Mouse (Mus musculus) hindbrain, embryonic 16.5 days (tissue): ENCODE measurements around the gene Tcf23. TPM values are rescaled to one million over a fixed set of nuclear protein-coding genes. Genes with fewer than 3 reads are reported as not detected.

Experiments
- ATAC-seq: fragments of 200-750 bp; cut with Nextera tagmentation; 2 replicates; pipeline ENCODE4 v1.8.0; 2017; ENCODE audit warnings: moderate TSS enrichment, moderate library complexity
- H3K27ac ChIP-seq: fragments of 300-500 bp; sonication (generic); 2 replicates; pipeline ENCODE4 v1.5.1; 2014; ENCODE audit warnings: low read depth, mild to moderate bottlenecking, control low read depth, low read length, moderate library complexity
- H3K27me3 ChIP-seq: fragments of 300-500 bp; sonication (generic); replicated peaks from 2 replicates; pipeline ENCODE4 v1.6.1; 2014; ENCODE audit warnings: low read length; ENCODE audit not compliant: control insufficient read depth, insufficient read depth
- H3K36me3 ChIP-seq: fragments of 300-500 bp; sonication (generic); 2 replicates; pipeline ENCODE4 v1.6.1; 2014; ENCODE audit warnings: mild to moderate bottlenecking, low read length, moderate library complexity, mixed read lengths; ENCODE audit not compliant: control insufficient read depth, insufficient read depth
- H3K4me1 ChIP-seq: fragments of 300-500 bp; sonication (generic); 2 replicates; pipeline ENCODE4 v1.6.1; 2014; ENCODE audit warnings: low read depth, low read length; ENCODE audit not compliant: control insufficient read depth, insufficient read depth
- H3K4me2 ChIP-seq: fragments of 300-500 bp; sonication (generic); 2 replicates; pipeline ENCODE4 v1.6.1; 2014; ENCODE audit warnings: mild to moderate bottlenecking, low read length, control low read depth, moderate library complexity
- H3K4me3 ChIP-seq: fragments of 300-500 bp; sonication (generic); 2 replicates; pipeline ENCODE4 v1.5.1; 2014; ENCODE audit warnings: mild to moderate bottlenecking, low read length, control low read depth, moderate library complexity
- H3K9ac ChIP-seq: fragments of 300-500 bp; sonication (generic); 2 replicates; pipeline ENCODE4 v1.6.1; 2014; ENCODE audit warnings: low read depth, mild to moderate bottlenecking, control low read depth, low read length, moderate library complexity
- H3K9me3 ChIP-seq: fragments of 300-500 bp; sonication (generic); 2 replicates; pipeline ENCODE4 v1.6.1; 2014; ENCODE audit warnings: mild to moderate bottlenecking, low read length, moderate library complexity; ENCODE audit not compliant: control insufficient read depth
- WGBS: fragments of 180-500 bp; shearing (Covaris S2); extraction: QIAGEN DNeasy Blood & Tissue Kit; methylation state at CpG from one replicate; pipeline ENCODE4 v1.1.7; 2014; 5-methylcytosine and 5-hydroxymethylcytosine counted together
- polyA plus RNA-seq: library from polyadenylated mRNA; unstranded; fragments of >200 nt; fragmentation: Nextera tagmentation; extraction: Ambion mirVana; gene quantifications from 2 replicates; pipeline ENCODE4 v1.2.1, GENCODE M21; 2015

Tcf23 gene
- polyA plus RNA-seq, 1 experiment from 2014 or later = not detected

DNA sequence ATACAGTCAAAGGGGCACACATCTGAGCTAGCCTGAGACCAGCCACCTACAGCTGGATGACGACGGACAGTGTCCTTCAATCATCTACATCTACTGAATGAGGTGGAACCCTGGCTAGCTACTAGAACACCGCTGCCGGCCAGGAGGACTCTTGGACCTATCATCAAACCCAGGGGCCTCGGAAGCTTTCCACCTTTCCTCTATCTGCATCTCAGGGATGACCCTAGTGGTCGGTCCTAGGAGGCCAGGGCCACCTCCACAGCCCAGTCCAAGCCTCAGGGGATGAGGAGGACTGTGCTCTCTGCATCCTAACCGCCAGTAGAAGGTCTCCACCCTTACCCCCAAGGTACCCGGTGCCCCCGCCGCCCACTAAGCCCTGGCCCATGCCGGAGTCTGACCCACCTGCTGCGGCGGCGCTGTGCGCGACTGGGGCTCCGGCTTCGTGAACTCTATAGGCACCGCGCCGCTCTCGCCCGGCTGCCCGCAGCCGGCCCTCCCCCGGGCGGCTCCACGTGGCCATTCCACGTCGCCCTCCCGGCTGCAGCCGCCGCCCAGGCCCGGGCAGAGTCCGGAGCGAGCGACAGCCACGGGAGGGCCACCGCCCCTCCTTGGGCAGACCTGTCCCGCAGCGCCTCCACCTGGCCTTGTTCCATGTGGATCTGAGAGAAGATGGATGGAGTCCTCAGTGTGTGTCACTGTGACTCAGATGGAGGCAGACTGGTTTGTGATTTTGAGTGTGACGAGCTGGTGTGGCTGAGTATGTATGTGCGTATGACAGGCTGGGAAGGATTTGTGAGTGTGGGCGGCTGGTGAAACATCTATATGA, 23.3 kb upstream of the Tcf23 start, which contains the start of gene Cgref1:
Gene Cgref1, minus strand, starts transcription at position 636 of the 826 bp plus-strand sequence.
- H3K27me3 ChIP-seq = no peaks in the 10 kb centered on the region
- peak within 1 kb of the TSS; percentile 67 for H3K4me3 ChIP-seq
- peak within 1 kb of the TSS; percentile 89 for H3K9ac ChIP-seq
- H3K4me2 ChIP-seq = peak within 1 kb of the TSS; percentile 93
- H3K9me3 ChIP-seq = no peaks in the 10 kb centered on the region
- no peaks in the 10 kb centered on the region for H3K36me3 ChIP-seq
- 5% methylated on average over 32 of the region's 44 CpGs for WGBS
- peaks cover 7% of the 10 kb centered on the region for H3K4me1 ChIP-seq
- peak within 1 kb of the TSS; percentile 64 for H3K27ac ChIP-seq
- peak; percentile 79 for ATAC-seq

DNA sequence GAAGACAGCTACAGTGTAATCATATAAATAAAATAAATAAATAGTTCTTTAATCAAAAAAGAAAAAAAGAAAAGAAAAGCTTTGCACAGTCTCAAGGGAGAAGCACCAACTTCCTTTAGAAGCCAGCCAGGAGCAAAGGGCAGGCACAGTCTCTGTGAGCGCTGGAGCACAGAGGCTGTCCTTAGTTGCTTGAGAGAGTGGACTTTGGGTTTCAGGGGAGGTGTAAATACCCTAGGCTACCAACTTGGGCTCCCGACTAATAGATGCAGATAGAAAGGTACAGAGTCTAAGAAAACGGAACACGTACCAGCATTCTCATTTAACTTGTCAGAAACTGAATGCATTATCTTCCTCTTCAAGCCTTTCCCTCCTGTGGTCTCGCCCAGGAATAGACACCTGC, 19.8 kb upstream of the Tcf23 start:
- 82% methylated on average over 5 of the region's 5 CpGs for WGBS
- Histone ChIP-seq H3K4me2 (no peak overlapping the region), H3K4me3 (no peak overlapping the region), H3K27me3 (no peaks in the 10 kb centered on the region), H3K9ac (no peak overlapping the region), H3K9me3 (no peaks in the 10 kb centered on the region), H3K4me1 (peaks cover 14% of the 10 kb centered on the region), H3K36me3 (peaks cover 3% of the 10 kb centered on the region; the same call in 1 of the 2 replicates), H3K27ac (no peak overlapping the region)
- ATAC-seq = no peak

DNA sequence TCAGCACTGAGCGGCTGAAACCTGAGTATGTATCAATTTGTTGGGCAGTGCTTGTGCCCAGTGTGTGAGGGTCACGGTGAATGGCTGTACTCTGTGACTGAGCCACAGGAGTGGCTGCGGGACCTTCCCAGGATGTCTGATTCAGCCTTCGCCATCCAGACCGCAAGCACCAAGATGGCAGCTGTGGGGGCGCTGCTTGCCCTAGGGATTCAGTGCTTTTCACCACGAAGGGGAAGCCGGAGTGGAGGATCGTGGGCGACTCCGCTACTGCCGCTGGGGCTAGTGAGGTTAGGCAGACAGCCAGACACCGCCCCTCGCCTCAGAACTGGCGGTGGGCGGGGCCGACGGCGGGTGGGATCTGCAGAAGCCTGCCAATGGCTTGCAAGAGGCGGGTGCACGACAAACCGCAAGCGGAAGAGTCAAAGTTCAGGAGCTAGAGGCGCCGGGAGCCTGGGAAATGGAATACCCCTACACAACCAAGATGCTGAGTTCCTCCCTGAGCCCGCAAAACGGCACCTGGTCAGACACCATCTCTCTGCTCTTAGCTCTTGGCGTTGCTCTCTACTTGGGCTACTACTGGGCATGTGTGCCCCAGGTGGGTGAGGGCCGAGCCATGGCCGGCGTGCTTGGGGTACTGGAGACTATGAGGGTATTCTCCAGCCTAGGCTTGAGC, 18.7 kb upstream of the Tcf23 start:
- WGBS = under 1% methylated on average over 30 of the region's 31 CpGs
- H3K9ac ChIP-seq = peak overlapping the region; percentile 71

DNA sequence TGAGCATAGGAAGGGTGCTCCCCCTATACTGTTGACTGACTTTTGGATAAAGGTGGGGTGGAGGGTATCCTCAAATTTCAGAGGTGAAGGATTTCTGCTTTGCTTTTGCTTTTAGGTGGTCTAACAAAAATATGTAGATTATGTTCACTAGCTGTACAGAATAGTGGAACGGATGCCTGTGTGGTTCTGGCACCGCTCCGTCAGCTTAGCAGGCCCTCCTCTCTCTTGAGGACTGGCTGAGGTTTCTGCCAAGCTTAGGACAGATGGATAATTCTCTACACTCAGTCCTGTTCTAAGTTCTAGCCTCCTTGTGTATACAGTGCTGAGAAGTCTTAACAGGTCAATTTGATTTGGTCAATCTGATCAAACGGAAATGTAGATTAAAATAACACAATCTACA, 18.0 kb upstream of the Tcf23 start:
- Histone ChIP-seq H3K9ac (peak overlapping the region; percentile 71), H3K4me3 (peak overlapping the region; percentile 52), H3K9me3 (no peaks in the 10 kb centered on the region), H3K27ac (peak overlapping the region; percentile 78), H3K27me3 (no peaks in the 10 kb centered on the region), H3K36me3 (peaks cover 18% of the 10 kb centered on the region), H3K4me1 (peaks cover 12% of the 10 kb centered on the region), H3K4me2 (peak overlapping the region; percentile 93)
- WGBS = 54% methylated on average over 4 of the region's 4 CpGs
- ATAC-seq = no peak

More for the DNA sequence above, 18.7 kb upstream of the Tcf23 start:
- H3K4me3 ChIP-seq = peak overlapping the region; percentile 52
- peaks cover 12% of the 10 kb centered on the region for H3K36me3 ChIP-seq
- H3K4me2 ChIP-seq = peak overlapping the region; percentile 93
- ATAC-seq = peak; percentile 85
- no peaks in the 10 kb centered on the region for H3K27me3 ChIP-seq
- peak overlapping the region; percentile 78 for H3K27ac ChIP-seq
- no peaks in the 10 kb centered on the region for H3K9me3 ChIP-seq
- peaks cover 12% of the 10 kb centered on the region for H3K4me1 ChIP-seq

DNA sequence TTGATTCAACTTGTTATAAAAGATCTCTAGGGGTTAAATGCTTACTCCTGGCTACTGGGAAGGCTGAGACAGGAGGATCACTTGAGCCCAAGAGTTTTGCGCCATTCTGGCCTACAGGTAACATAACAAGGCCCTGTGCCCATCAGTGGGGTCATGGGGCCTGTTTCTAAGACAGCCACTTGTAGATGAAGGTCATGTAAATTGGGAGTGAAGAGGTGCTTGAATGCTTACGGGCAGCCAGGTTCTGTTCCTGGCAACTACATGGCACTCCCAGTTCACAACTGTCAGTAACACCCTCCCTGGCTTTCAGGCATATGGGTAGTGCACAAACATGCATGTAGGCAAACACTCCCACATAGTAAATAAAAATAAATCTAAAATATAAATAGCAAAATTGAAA, 17.5 kb upstream of the Tcf23 start:
- Histone ChIP-seq H3K9me3 (no peaks in the 10 kb centered on the region), H3K27ac (no peak overlapping the region), H3K27me3 (no peaks in the 10 kb centered on the region), H3K4me2 (no peak overlapping the region; the same call in 1 of the 2 replicates), H3K4me1 (peaks cover 10% of the 10 kb centered on the region), H3K4me3 (no peak overlapping the region), H3K9ac (no peak overlapping the region), H3K36me3 (peaks cover 23% of the 10 kb centered on the region)
- ATAC-seq = no peak
- 87% methylated on average over 2 of the region's 2 CpGs for WGBS

DNA sequence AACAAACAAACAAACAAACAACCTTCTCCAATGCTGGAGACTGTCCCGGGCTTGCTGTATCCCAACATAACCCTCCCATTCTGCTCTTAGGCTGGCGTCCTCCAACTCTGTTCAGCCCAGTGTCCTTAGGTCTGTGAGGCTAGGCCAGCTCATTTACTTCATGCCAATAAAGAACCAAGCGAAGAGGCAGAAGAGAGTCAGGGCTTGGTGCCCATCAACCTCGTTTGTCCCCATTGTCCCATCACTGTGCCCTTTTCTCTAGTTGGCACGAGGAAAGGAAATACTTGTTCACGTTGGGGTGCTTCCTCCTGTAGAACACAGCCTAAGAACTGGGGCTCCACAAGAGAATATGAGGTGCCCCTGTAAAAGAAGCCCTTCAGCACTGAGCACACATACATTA, 16.8 kb upstream of the Tcf23 start:
- 79% methylated on average over 6 of the region's 6 CpGs for WGBS
- Histone ChIP-seq H3K4me3 (no peak overlapping the region), H3K27me3 (no peaks in the 10 kb centered on the region), H3K9ac (no peak overlapping the region), H3K4me1 (peaks cover 8% of the 10 kb centered on the region), H3K36me3 (peaks cover 24% of the 10 kb centered on the region), H3K9me3 (no peaks in the 10 kb centered on the region), H3K4me2 (no peak overlapping the region), H3K27ac (no peak overlapping the region)
- no peak for ATAC-seq

DNA sequence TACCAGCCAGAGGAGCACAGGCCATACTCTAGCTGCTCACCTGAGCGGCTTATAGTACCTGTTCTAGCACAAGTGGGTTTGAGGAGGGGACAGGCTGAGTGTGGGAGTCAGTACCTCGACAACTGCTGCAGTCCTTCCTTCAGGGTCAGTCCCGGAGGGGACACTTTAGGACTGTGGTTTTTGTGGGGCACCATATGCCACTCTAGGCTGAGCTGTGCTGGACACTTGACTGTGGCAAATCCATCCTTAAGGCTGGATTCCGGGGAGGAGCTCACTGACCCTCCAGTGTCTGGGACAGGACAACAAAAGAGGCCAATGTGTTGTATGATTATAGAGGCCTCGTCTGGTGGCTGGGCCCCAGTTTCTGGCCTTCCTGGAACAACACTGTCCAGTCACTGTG, 15.9 kb upstream of the Tcf23 start:
- H3K4me1 ChIP-seq = peaks cover 10% of the 10 kb centered on the region
- peaks cover 24% of the 10 kb centered on the region for H3K36me3 ChIP-seq
- no peaks in the 10 kb centered on the region for H3K27me3 ChIP-seq
- 82% methylated on average over 5 of the region's 5 CpGs for WGBS
- no peak overlapping the region for H3K4me3 ChIP-seq
- no peak overlapping the region for H3K4me2 ChIP-seq
- no peak overlapping the region for H3K27ac ChIP-seq
- no peak for ATAC-seq
- no peak overlapping the region for H3K9ac ChIP-seq
- H3K9me3 ChIP-seq = no peaks in the 10 kb centered on the region

DNA sequence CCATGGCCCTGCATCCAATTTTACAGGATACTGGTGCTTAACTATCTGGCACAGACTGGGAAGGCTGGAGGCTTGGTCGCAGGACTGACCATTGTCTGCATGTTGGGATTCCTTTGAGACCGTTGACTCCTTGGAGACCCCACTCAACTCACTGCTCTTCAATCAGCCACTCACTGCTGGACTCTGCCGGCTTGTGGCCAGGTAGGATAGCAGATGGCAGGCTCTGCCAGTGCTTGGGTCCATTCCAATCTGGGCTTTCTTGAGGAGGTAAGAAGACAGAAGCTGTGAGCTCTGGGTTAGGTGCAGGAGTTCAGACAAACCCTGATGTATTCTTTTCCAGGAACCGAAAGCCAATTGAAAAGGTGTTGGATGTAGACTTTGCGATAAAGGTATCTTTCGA, 14.4 kb upstream of the Tcf23 start:
- H3K4me2 ChIP-seq = no peak overlapping the region
- WGBS = 87% methylated on average over 6 of the region's 6 CpGs
- no peak overlapping the region for H3K4me3 ChIP-seq
- H3K9me3 ChIP-seq = no peaks in the 10 kb centered on the region
- H3K27ac ChIP-seq = no peak overlapping the region
- no peak for ATAC-seq
- H3K27me3 ChIP-seq = no peaks in the 10 kb centered on the region
- H3K36me3 ChIP-seq = peaks cover 31% of the 10 kb centered on the region
- no peak overlapping the region for H3K9ac ChIP-seq
- peaks cover 25% of the 10 kb centered on the region for H3K4me1 ChIP-seq

DNA sequence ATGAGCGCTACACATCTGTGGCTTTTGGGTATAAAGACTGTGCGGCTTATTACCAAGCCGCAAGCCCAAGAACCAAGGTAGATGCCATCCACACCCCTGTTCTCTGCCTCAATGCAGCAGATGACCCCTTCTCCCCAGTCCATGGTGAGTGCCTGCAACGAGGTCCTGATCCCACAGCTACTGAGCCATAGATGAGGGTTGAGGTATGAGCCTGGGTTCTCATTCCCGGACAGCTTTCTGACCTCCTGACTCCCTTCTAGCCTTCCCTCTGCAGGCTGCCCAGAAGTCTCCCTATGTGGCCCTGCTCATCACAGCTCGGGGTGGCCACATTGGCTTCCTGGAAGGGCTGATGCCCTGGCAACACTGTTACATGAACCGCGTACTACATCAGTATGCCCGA, 13.9 kb upstream of the Tcf23 start:
- H3K9ac ChIP-seq = no peak overlapping the region
- ATAC-seq = no peak
- H3K27ac ChIP-seq = no peak overlapping the region
- H3K27me3 ChIP-seq = no peaks in the 10 kb centered on the region
- H3K4me1 ChIP-seq = peaks cover 29% of the 10 kb centered on the region
- H3K4me2 ChIP-seq = no peak overlapping the region
- H3K9me3 ChIP-seq = no peaks in the 10 kb centered on the region
- 94% methylated on average over 9 of the region's 9 CpGs for WGBS
- no peak overlapping the region for H3K4me3 ChIP-seq
- H3K36me3 ChIP-seq = peaks cover 31% of the 10 kb centered on the region
